Mouse (Mus musculus): ENCODE data around the gene Adam15. TPM values are rescaled to one million over a fixed set of nuclear protein-coding genes. Genes with fewer than 3 reads are reported as not detected.

Gene Adam15
- polyA plus RNA-seq, 1 experiment from 2014 or later: 143 TPM

- H3K4me3 ChIP-seq (ENCODE audit: inconsistent target): peak overlapping the region; percentile 2; the same call in 1 of the 2 replicates
- no peaks in the 10 kb centered on the region for H3K36me3 ChIP-seq (ENCODE audit: inconsistent target)
- H3K27ac ChIP-seq: peak overlapping the region; percentile 96
- 26% methylated on average over 6 of the region's 6 CpGs for WGBS (ENCODE audit: missing documents)
- peaks cover 88% of the 10 kb centered on the region for H3K79me2 ChIP-seq (ENCODE audit: inconsistent target)
Observed at GRCm38 (mm10) chr3:89388901-89389740, 39.3 kb upstream of the Adam15 start.

GRCm38 (mm10) chr3:89388134-89388881 lies 38.5 kb upstream of the Adam15 start:
- H3K4me3 ChIP-seq (ENCODE audit: inconsistent target): no peak overlapping the region
- peak overlapping the region; percentile 96 for H3K27ac ChIP-seq
- H3K79me2 ChIP-seq (ENCODE audit: inconsistent target): peaks cover 96% of the 10 kb centered on the region
- H3K36me3 ChIP-seq (ENCODE audit: inconsistent target): no peaks in the 10 kb centered on the region
- WGBS (ENCODE audit: missing documents): 48% methylated on average over 11 of the region's 11 CpGs

GRCm38 (mm10) chr3:89387632-89388031 lies 37.8 kb upstream of the Adam15 start:
- H3K79me2 ChIP-seq (ENCODE audit: inconsistent target): peaks cover 98% of the 10 kb centered on the region
- 34% methylated on average over 11 of the region's 11 CpGs for WGBS (ENCODE audit: missing documents)
- H3K36me3 ChIP-seq (ENCODE audit: inconsistent target): no peaks in the 10 kb centered on the region; the same call in 1 of the 2 replicates
- H3K27ac ChIP-seq: peak overlapping the region; percentile 19
- H3K4me3 ChIP-seq (ENCODE audit: inconsistent target): no peak overlapping the region

- peaks cover 3% of the 10 kb centered on the region; the same call in 1 of the 2 replicates for H3K36me3 ChIP-seq (ENCODE audit: inconsistent target)
- H3K79me2 ChIP-seq (ENCODE audit: inconsistent target): peaks cover 99% of the 10 kb centered on the region
- H3K4me3 ChIP-seq (ENCODE audit: inconsistent target): no peak overlapping the region
- H3K27ac ChIP-seq: peak overlapping the region; percentile 39
- 73% methylated on average over 16 of the region's 17 CpGs for WGBS (ENCODE audit: missing documents)
Observed at GRCm38 (mm10) chr3:89386438-89387420, 36.9 kb upstream of the Adam15 start.

GRCm38 (mm10) chr3:89385451-89385850 lies 35.7 kb upstream of the Adam15 start:
- H3K36me3 ChIP-seq (ENCODE audit: inconsistent target): peaks cover 13% of the 10 kb centered on the region
- no peak overlapping the region for H3K4me3 ChIP-seq (ENCODE audit: inconsistent target)
- peak overlapping the region; percentile 39 for H3K27ac ChIP-seq
- 14% methylated on average over 2 of the region's 11 CpGs for WGBS (ENCODE audit: missing documents)
- H3K79me2 ChIP-seq (ENCODE audit: inconsistent target): peaks cover 99% of the 10 kb centered on the region

- Histone ChIP-seq H3K79me2 (ENCODE audit: inconsistent target) (peaks cover 91% of the 10 kb centered on the region), H3K4me3 (ENCODE audit: inconsistent target) (no peak overlapping the region), H3K36me3 (ENCODE audit: inconsistent target) (peaks cover 22% of the 10 kb centered on the region), H3K27ac (peak overlapping the region; percentile 39; the same call in 1 of the 2 replicates)
- 85% methylated on average over 12 of the region's 12 CpGs for WGBS (ENCODE audit: missing documents)
Observed at GRCm38 (mm10) chr3:89384331-89385076, 34.7 kb upstream of the Adam15 start.

GRCm38 (mm10) chr3:89383651-89384255 lies 34.0 kb upstream of the Adam15 start:
- Histone ChIP-seq H3K79me2 (ENCODE audit: inconsistent target) (peaks cover 85% of the 10 kb centered on the region), H3K4me3 (ENCODE audit: inconsistent target) (no peak overlapping the region), H3K36me3 (ENCODE audit: inconsistent target) (peaks cover 27% of the 10 kb centered on the region), H3K27ac (no peak overlapping the region)
- 91% methylated on average over 5 of the region's 5 CpGs for WGBS (ENCODE audit: missing documents)

- peaks cover 27% of the 10 kb centered on the region for H3K36me3 ChIP-seq (ENCODE audit: inconsistent target)
- no peak overlapping the region for H3K4me3 ChIP-seq (ENCODE audit: inconsistent target)
- no peak overlapping the region for H3K27ac ChIP-seq
- WGBS (ENCODE audit: missing documents): 96% methylated on average over 5 of the region's 5 CpGs
- H3K79me2 ChIP-seq (ENCODE audit: inconsistent target): peaks cover 77% of the 10 kb centered on the region
Observed at GRCm38 (mm10) chr3:89382950-89383349, 33.2 kb upstream of the Adam15 start.

- WGBS (ENCODE audit: missing documents): 85% methylated on average over 8 of the region's 9 CpGs
- Histone ChIP-seq H3K79me2 (ENCODE audit: inconsistent target) (peaks cover 70% of the 10 kb centered on the region), H3K4me3 (ENCODE audit: inconsistent target) (no peak overlapping the region), H3K36me3 (ENCODE audit: inconsistent target) (peaks cover 27% of the 10 kb centered on the region), H3K27ac (no peak overlapping the region)
Observed at GRCm38 (mm10) chr3:89382033-89382882, 32.5 kb upstream of the Adam15 start.

- no peak overlapping the region for H3K27ac ChIP-seq
- H3K36me3 ChIP-seq (ENCODE audit: inconsistent target): peaks cover 27% of the 10 kb centered on the region
- WGBS (ENCODE audit: missing documents): 91% methylated on average over 10 of the region's 11 CpGs
- peaks cover 60% of the 10 kb centered on the region for H3K79me2 ChIP-seq (ENCODE audit: inconsistent target)
- no peak overlapping the region for H3K4me3 ChIP-seq (ENCODE audit: inconsistent target)
Observed at GRCm38 (mm10) chr3:89381233-89381632, 31.4 kb upstream of the Adam15 start.

- peaks cover 55% of the 10 kb centered on the region for H3K79me2 ChIP-seq (ENCODE audit: inconsistent target)
- H3K4me3 ChIP-seq (ENCODE audit: inconsistent target): no peak overlapping the region
- 97% methylated on average over 16 of the region's 18 CpGs for WGBS (ENCODE audit: missing documents)
- peaks cover 27% of the 10 kb centered on the region for H3K36me3 ChIP-seq (ENCODE audit: inconsistent target)
- H3K27ac ChIP-seq: no peak overlapping the region
Observed at GRCm38 (mm10) chr3:89380711-89381110, 30.9 kb upstream of the Adam15 start.

GRCm38 (mm10) chr3:89380291-89380690 lies 30.5 kb upstream of the Adam15 start:
- H3K36me3 ChIP-seq (ENCODE audit: inconsistent target): peaks cover 27% of the 10 kb centered on the region
- no peak overlapping the region for H3K27ac ChIP-seq
- no peak overlapping the region for H3K4me3 ChIP-seq (ENCODE audit: inconsistent target)
- WGBS (ENCODE audit: missing documents): 98% methylated on average over 14 of the region's 14 CpGs
- peaks cover 51% of the 10 kb centered on the region for H3K79me2 ChIP-seq (ENCODE audit: inconsistent target)
